Mouse (Mus musculus): ENCODE data around the gene Crhr1. TPM values are rescaled to one million over a fixed set of nuclear protein-coding genes. Genes with fewer than 3 reads are reported as not detected.
A peak's percentile ranks its signal among the peaks of the same experiment; 100 is the strongest.

The Crhr1 gene
- total RNA-seq, 4 experiments from 2014 or later = not detected

DNA sequence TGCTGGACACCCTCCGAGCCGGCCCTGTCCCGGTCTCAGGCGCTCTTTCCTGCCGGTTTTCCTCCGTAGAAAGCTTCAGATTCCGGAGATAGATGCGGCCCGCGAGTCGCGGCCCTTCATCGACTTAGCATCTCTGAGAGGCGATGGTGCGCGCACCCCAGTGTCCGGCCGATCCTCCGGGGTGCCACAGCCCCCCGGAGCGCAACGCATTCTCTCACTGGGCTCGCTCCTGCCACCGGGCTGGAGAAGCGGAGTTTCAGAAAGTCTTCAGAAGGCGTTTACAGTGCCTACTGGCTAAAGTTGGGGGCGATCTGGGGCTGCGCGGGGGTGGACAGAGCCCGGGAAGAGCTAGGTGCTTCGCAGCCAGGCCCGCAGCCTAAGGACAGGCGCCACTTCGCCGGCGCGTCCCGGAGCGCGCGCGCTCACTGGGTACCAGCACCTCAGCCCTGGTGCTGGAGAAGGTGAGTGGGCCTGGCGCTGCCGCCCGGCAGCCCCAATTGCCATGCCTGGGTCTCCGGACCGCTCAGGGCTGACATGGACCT, 858 bp downstream of the Crhr1 start:
- DNase-seq (ENCODE audit: low spot score) = no peak

DNA sequence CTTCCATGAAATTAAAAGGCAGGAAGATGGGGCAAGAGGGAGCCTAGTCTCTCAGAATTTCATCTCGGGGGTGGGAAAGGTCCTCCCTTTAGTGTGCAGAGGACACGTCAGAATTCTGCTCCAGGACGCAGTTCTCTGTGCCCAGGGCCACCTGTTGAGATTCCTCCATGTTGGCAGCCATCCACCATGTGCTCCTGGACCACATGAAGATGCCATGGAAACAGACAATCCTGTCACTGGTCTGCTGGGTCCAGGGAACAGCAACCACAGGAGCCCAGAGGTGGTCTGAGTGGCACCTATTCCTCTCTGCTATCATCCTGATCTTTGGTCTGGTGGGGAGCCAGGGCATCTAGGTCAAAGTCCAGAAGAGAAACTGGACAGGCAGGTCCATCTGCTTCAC, 6.3 kb downstream of the Crhr1 start:
- DNase-seq (ENCODE audit: low spot score) = no peak

DNA sequence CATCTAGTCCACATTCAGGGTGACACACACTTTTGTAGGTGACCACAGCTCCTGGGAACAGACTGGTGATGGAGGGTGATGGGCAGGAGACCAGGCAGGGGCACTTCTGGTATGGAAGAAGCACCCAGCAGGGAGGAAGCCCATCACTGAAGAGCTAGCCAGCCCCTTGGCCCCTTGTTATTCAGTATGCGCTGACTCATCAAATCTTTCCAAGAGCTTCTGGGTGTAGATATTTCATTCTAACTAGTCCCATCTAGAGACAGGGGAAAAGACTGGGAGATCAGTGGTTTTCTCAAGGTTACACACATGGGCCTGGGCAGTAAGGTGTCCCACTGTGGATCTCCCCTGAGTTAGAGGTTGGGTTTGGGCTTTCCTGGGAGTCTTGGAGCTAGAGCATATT, 12.3 kb downstream of the Crhr1 start:
- DNase-seq (ENCODE audit: low spot score) = no peak

GRCm38 (mm10) chr11:104148787-104149186, 16.1 kb downstream of the Crhr1 start:
- no peak for DNase-seq (ENCODE audit: low spot score)

DNA sequence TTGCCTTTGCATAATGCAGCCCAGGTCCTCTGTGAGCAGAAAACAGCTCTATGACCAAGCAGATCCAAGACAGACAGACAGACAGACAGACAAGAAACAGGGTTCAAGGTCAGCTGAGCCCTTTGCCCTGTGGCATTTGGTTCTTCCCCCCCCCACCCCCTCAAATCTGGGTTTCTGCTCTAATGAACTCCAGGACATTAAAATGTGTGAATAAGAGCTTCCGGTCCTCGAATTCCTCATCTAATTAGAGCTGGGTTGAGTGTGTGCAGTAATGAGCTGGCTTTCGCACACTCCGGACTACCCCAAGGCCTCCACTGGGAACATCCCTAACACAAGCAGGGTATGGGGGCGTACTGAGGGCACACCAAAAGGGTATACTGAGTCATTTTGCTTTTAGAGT, 18.3 kb downstream of the Crhr1 start:
- no peak for DNase-seq (ENCODE audit: low spot score)

- DNase-seq (ENCODE audit: low spot score) = no peak
Measured at GRCm38 (mm10) chr11:104154332-104154731, 21.7 kb downstream of the Crhr1 start.

- no peak for DNase-seq (ENCODE audit: low spot score)
Measured at GRCm38 (mm10) chr11:104154820-104155635, 22.4 kb downstream of the Crhr1 start.

- DNase-seq (ENCODE audit: low spot score) = no peak
Measured at GRCm38 (mm10) chr11:104155899-104156298, 23.2 kb downstream of the Crhr1 start.

- no peak for DNase-seq (ENCODE audit: low spot score)
Measured at GRCm38 (mm10) chr11:104156391-104156790, 23.7 kb downstream of the Crhr1 start.

GRCm38 (mm10) chr11:104157603-104158259, 25.1 kb downstream of the Crhr1 start:
- DNase-seq (ENCODE audit: low spot score) = no peak

GRCm38 (mm10) chr11:104158260-104158907, 25.7 kb downstream of the Crhr1 start:
- DNase-seq (ENCODE audit: low spot score) = no peak

- no peak for DNase-seq (ENCODE audit: low spot score)
Measured at GRCm38 (mm10) chr11:104159769-104160272, 27.2 kb downstream of the Crhr1 start.

GRCm38 (mm10) chr11:104161153-104161552, 28.5 kb downstream of the Crhr1 start:
- DNase-seq (ENCODE audit: low spot score) = no peak

- no peak for DNase-seq (ENCODE audit: low spot score)
Measured at GRCm38 (mm10) chr11:104164257-104164656, 31.6 kb downstream of the Crhr1 start.

- DNase-seq (ENCODE audit: low spot score) = peak; percentile 42
Measured at GRCm38 (mm10) chr11:104171281-104171781, 38.7 kb downstream of the Crhr1 start.

GRCm38 (mm10) chr11:104178893-104179292, 46.2 kb downstream of the Crhr1 start:
- no peak for DNase-seq (ENCODE audit: low spot score)

GRCm38 (mm10) chr11:104179804-104180203, 47.1 kb downstream of the Crhr1 start:
- no peak for DNase-seq (ENCODE audit: low spot score)

DNA sequence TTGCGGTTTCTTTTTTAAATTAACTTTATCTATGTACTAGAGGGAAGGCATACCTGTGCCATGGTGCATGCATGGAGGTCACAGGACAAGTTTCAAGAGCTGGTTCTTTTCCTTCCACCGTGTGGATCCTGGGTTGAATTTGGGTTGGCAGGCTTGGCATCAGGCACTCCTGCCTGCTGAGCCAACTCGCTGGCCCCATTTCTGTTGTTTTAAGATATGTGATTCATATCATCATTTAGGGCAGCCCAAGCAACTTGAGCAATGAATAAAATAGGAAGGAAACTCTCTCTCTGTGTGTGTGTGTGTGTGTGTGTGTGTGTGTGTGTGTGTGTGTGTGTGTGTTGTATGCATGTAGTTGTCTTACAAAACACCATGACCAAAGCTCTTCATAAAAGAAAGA, 49.5 kb downstream of the Crhr1 start:
- DNase-seq (ENCODE audit: low spot score) = no peak

- no peak for DNase-seq (ENCODE audit: low spot score)
Measured at GRCm38 (mm10) chr11:104186135-104186836, 53.6 kb downstream of the Crhr1 start, which contains the start of gene Sppl2c. Gene Sppl2c, plus strand, starts transcription at chr11:104186327.

- no peak for DNase-seq (ENCODE audit: low spot score)
Measured at GRCm38 (mm10) chr11:104186837-104187150, 54.1 kb downstream of the Crhr1 start.

DNA sequence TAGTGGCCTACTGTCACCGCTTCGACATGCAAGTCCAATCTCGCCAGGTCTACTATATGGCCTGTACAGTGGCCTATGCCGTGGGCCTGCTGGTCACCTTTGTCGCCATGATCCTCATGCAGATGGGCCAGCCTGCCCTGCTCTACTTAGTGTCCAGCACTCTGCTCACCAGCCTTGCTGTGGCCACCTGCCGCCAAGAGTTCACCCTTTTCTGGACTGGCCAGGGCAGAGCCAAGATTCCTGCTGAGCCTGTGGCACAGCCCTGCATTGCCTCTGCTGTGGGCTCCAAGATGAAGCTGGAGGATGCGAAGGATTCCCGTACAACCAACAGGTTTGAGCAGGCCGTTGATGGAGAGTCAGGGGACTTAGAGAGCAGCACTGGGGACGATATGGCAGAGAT, 55.1 kb downstream of the Crhr1 start:
- no peak for DNase-seq (ENCODE audit: low spot score)

Measured in heart, adult 8-10 months (tissue).